Mouse (Mus musculus) heart, postnatal 10 days (tissue): ENCODE data around the gene Bcl9l. TPM values are rescaled to one million over a fixed set of nuclear protein-coding genes. Genes with fewer than 3 reads are reported as not detected.

Experiments used
- DNase-seq, 2 experiments: peaks; one replicate each; pipeline ENCODE4 v3.0.0; 2021
- intact Hi-C: fragments of 180-260 bp; cut with DNase I; formaldehyde crosslinking; loops from one replicate; pipeline ENCODE4 v1.15.1; 2025
- total RNA-seq, 2 experiments: library from RNA; stranded (reverse); gene quantifications; 2 replicates each; pipeline ENCODE4 v1.2.3; 2021

The Bcl9l gene
- total RNA-seq, 2 experiments from 2014 or later: 66.8 to 73.0 TPM

GRCm38 (mm10) chr9:44495810-44496344, 13.3 kb downstream of the Bcl9l start:
- intact Hi-C loops: no loop called here
- no peak for DNase-seq

DNA sequence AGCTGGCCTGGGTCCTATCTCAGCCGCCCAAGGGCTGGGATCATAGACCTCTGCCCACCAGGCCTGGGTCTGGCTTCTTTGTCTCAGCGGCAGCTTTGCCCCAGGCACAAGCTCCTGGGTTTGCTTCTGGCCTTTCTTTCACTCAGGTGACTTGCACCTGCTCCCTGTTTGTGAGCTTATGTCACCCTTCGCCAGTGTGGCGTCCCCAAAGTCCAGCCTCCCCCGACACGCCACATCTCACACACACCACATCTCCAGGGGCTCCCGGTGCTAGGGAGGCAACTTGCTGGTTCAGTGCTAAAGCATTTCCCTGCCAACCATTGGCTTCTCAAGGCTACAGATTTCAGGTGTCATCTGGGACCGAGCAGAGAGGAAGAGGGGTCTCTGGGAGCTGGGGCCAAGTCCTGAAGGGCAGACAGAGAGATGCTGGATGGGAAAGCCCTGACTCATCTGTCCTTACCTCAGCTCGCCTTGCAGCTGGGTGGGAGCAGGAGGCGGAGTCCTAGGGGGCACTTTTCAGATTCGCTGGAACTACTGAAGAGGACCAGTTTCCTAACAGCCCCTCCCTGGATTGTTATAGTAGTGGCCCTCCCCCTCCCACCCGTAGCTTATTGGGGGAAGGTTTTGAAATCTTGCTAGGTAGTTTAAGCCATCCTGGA, 14.3 kb downstream of the Bcl9l start:
- intact Hi-C loops: no loop called here
- peak in 1 of 2 experiments; percentile 21 for DNase-seq

GRCm38 (mm10) chr9:44497624-44498377, 15.2 kb downstream of the Bcl9l start:
- intact Hi-C loops: no loop called here
- DNase-seq: peak; percentile 57 to 65

- intact Hi-C loops: no loop called here
- peak; percentile 86 for DNase-seq
These were observed 16.1 kb downstream of the Bcl9l start for GRCm38 (mm10) chr9:44498421-44499355.

- peak; percentile 73 to 80 for DNase-seq
- intact Hi-C loops: no loop called here
These were observed 16.9 kb downstream of the Bcl9l start for GRCm38 (mm10) chr9:44499356-44500162.

DNA sequence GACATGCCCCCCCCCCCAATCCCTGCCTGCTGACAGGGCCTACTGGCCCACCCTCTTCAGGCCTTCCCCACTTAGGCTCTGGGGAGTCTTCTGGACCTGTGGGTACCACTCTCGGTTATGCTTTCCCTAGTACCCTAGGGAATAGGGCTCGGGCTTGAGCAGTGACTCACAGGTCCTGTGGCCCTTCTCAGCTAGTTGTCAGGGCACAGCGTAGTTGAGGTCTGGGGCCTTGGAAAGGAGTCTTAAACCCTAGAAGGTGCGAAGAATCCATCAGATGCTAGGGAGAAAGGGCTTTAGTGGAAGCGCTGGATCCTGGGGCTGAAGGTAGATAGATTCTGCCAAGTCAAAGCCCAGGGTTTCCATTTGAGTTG, 17.5 kb downstream of the Bcl9l start:
- intact Hi-C loops: no loop called here
- no peak for DNase-seq

DNA sequence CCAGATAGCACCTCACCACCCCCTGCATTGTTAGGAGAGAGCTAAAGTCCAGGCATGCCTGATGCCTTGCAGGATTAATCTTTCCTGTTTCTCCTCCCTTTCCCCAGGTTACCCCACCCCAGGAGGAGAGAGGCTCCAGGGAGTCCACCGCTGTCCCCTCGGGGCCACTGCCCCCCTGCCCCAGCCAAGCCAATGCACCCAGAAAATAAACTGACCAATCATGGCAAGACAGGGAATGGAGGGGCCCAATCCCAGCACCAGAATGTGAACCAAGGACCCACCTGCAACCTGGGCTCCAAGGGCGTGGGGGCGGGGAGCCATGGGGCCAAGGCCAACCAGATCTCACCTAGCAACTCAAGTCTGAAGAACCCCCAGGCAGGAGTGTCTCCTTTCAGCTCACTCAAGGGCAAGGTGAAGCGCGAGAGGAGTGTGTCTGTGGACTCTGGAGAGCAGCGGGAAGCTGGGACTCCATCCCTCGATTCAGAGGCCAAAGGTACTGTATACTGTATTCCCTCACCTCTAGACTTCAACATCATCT, 18.1 kb downstream of the Bcl9l start:
- DNase-seq: peak in 1 of 2 experiments; percentile 23
- intact Hi-C loops: loop anchor here (1.0 kb wide), 1 partner anchor 18 kb away; the partner anchor contains the start of gene Bcl9l

- DNase-seq: peak in 1 of 2 experiments; percentile 31
- intact Hi-C loops: loop anchor here (1.0 kb wide), 1 partner anchor 19 kb away; the partner anchor contains the start of gene Bcl9l
These were observed 18.7 kb downstream of the Bcl9l start for GRCm38 (mm10) chr9:44501206-44501879.

GRCm38 (mm10) chr9:44502006-44502405, 19.4 kb downstream of the Bcl9l start:
- peak; percentile 88 to 91 for DNase-seq
- intact Hi-C loops: loop anchor here (1.0 to 2.0 kb wide), 2 partner anchors 48 to 151 kb away; partner anchors contain the start of gene Upk2

- intact Hi-C loops: no loop called here
These were observed 22.5 kb downstream of the Bcl9l start for GRCm38 (mm10) chr9:44504893-44505823.

DNA sequence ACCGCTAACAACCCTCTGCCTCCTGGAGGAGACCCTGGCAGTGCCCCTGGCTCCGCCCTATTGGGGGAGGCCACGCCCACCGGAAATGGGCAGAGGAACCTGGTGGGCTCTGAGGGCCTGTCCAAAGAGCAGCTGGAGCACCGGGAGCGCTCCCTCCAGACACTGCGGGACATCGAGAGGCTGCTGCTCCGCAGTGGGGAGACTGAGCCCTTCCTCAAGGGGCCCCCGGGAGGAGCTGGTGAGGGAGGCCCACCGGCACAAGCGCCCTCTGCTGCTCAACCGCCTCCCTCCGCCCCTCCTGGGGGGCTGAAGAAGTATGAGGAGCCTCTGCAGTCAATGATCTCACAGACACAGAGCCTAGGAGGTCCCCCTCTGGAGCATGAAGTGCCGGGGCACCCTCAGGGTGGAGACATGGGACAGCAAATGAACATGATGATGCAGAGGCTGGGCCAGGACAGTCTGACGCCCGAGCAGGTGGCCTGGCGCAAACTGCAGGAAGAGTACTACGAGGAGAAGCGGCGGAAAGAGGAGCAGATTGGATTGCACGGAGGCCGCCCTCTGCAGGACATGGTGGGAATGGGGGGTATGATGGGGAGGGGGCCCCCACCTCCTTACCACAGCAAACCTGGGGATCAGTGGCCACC, 23.3 kb downstream of the Bcl9l start:
- intact Hi-C loops: no loop called here
- no peak for DNase-seq

More at GRCm38 (mm10) chr9:44504893-44505823, 22.5 kb downstream of the Bcl9l start:
- no peak for DNase-seq

DNA sequence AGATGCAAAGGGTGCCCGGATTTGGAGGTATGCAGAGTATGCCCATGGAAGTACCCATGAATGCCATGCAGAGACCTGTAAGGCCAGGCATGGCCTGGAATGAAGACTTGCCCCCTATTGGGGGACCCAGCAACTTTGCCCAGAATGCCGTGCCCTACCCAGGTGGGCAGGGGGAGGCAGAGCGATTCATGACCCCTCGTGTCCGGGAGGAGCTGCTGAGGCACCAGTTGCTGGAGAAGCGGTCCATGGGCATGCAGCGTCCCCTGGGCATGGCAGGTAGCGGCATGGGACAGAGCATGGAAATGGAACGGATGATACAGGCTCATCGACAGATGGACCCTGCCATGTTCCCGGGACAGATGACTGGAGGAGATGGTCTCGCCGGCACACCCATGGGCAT, 23.9 kb downstream of the Bcl9l start:
- intact Hi-C loops: no loop called here
- no peak for DNase-seq

GRCm38 (mm10) chr9:44507345-44507744, 24.7 kb downstream of the Bcl9l start:
- no peak for DNase-seq
- intact Hi-C loops: loop anchor here (1.0 kb wide), 1 partner anchor 139 kb away; no protein-coding TSS in a partner anchor

- no peak for DNase-seq
- intact Hi-C loops: no loop called here
These were observed 25.5 kb downstream of the Bcl9l start for GRCm38 (mm10) chr9:44508124-44508619.

DNA sequence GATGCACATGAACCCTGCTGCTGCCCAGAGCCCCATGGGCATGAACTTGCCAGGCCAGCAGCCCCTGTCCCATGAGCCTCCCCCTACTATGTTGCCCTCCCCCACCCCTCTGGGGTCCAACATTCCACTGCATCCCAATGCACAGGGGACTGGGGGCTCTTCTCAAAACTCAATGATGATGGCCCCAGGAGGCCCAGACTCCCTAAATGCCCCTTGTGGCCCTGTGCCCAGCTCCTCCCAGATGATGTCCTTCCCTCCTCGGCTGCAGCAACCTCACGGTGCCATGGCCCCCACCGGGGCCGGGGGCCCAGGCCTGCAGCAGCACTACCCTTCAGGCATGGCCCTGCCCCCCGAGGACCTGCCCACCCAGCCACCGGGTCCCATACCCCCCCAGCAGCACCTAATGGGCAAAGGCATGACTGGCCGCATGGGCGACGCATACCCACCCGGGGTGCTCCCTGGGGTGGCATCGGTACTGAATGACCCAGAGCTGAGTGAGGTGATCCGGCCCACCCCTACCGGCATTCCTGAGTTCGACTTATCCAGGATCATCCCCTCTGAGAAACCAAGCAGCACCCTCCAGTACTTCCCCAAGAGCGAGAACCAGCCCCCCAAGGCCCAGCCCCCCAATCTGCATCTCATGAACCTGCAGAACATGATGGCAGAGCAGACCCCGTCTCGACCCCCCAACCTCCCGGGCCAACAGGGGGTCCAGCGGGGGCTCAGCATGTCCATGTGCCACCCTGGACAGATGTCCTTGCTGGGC, 26.3 kb downstream of the Bcl9l start:
- no peak for DNase-seq
- intact Hi-C loops: no loop called here
